Mouse (Mus musculus) ES-E14 (cell line): ENCODE results near the gene Sycn.

ENCODE experiments used
- CHD2 ChIP-seq: IDR thresholded peaks from 2 replicates; pipeline ENCODE4 v1.6.1; 2014; ENCODE audit warnings: mild to moderate bottlenecking, low read depth, low read length, inconsistent platforms
- HCFC1 ChIP-seq: IDR thresholded peaks from 2 replicates; pipeline ENCODE4 v1.6.1; 2012; ENCODE audit warnings: low read length, inconsistent platforms, borderline replicate concordance; ENCODE audit not compliant: insufficient read depth
- MAFK ChIP-seq: IDR thresholded peaks from 2 replicates; pipeline ENCODE4 v1.6.1; 2014; ENCODE audit warnings: mild to moderate bottlenecking, low read depth, low read length, inconsistent platforms; ENCODE audit not compliant: insufficient read depth
- ZC3H11A ChIP-seq: IDR thresholded peaks from 2 replicates; pipeline ENCODE4 v1.6.1; 2012; ENCODE audit warnings: low read depth, mild to moderate bottlenecking, inconsistent platforms, low read length, borderline replicate concordance
- ZNF384 ChIP-seq: IDR thresholded peaks from 2 replicates; pipeline ENCODE4 v1.6.1; 2012; ENCODE audit warnings: low read depth, low read length, inconsistent platforms

DNA sequence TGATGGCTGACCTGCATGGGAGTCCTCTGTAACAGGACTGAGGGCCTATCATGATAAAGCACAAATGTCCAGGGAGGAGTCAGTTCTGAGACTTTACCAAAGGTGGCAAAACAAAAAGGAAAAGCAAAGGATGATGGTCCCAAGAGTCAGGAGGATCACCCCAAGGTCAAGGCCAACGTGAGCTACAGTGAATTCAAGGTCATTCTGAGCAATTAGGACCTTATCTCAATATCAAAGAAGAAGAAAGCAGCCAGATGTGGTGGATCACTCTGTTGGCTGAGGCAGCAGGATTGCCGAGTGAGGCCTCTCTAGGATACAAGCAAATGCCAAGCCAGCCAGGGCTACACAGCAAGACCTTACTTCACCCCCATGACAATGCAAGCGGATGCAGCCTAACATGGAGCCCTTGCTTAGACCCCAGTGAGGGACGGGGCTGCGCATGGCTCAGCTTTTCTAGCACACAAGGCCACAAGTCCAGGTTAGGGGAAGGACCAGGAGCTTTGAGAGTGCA lies 37.9 kb downstream of the Sycn start:
- TF ChIP-seq ZC3H11A, result no peak
- TF ChIP-seq HCFC1, result no peak
- peak; percentile 78 for TF ChIP-seq MAFK
- 0 out of 2 replicates have a peak, but pooled peaks have one; percentile 22 for TF ChIP-seq CHD2
- TF ChIP-seq ZNF384, result no peak
